Mouse (Mus musculus) G1E (cell line): ENCODE results near the gene Mybpc3.

Experiments
- CTCF ChIP-seq: IDR thresholded peaks from 2 replicates; pipeline ENCODE4 v1.5.1; 2012; ENCODE audit warnings: low read depth, low read length, inconsistent platforms, mixed read lengths
- GATA1 ChIP-seq: IDR thresholded peaks from 2 replicates; pipeline ENCODE4 v1.6.1; 2012; ENCODE audit warnings: borderline replicate concordance, low read length, inconsistent platforms, mixed read lengths
- POLR2AphosphoS5 ChIP-seq: IDR thresholded peaks from 2 replicates; pipeline ENCODE4 v1.6.1; 2012; ENCODE audit warnings: low read depth, low read length, inconsistent platforms; ENCODE audit not compliant: insufficient replicate concordance

GRCm38 (mm10) chr2:91068872-91069165, 49.1 kb upstream of the Mybpc3 start:
- TF ChIP-seq CTCF (no peak), GATA1 (no peak), POLR2AphosphoS5 (no peak)
